Mouse (Mus musculus) heart, embryonic 14.5 days (tissue): Measurements from ENCODE around the gene Tln2. TPM values are rescaled to one million over a fixed set of nuclear protein-coding genes. Genes with fewer than 3 reads are reported as not detected.

Experiments
- ATAC-seq: fragments of 200-750 bp; cut with Nextera tagmentation; 2 replicates; pipeline ENCODE4 v1.8.0; 2017; ENCODE audit warnings: low read depth, moderate TSS enrichment; ENCODE audit not compliant: insufficient number of reproducible peaks, insufficient read depth, low FRiP score
- H3K27ac ChIP-seq, 2 experiments: fragments of 200-500 bp in 1 of 2; fragments of 300-500 bp in 1 of 2; sonication (generic) in 1 of 2; replicated peaks in 1 of 2; 2 replicates each; pipeline ENCODE4 v1.5.1; 2012 to 2014; ENCODE audit warnings: low read depth in 2 of 2, low read length in 2 of 2, control low read depth in 1 of 2, mild to moderate bottlenecking in 1 of 2, mixed read lengths in 1 of 2; ENCODE audit not compliant: control insufficient read depth in 1 of 2, insufficient read depth in 1 of 2
- H3K27me3 ChIP-seq: fragments of 300-500 bp; sonication (generic); 2 replicates; pipeline ENCODE4 v1.6.1; 2014; ENCODE audit warnings: mild to moderate bottlenecking, low read length, control low read depth; ENCODE audit not compliant: control insufficient read depth, insufficient read depth
- H3K36me3 ChIP-seq: fragments of 300-500 bp; sonication (generic); 2 replicates; pipeline ENCODE4 v1.6.1; 2014; ENCODE audit warnings: mild to moderate bottlenecking, control low read depth, low read length, mixed read lengths; ENCODE audit not compliant: control insufficient read depth, insufficient read depth
- H3K4me1 ChIP-seq, 2 experiments: fragments of 200-500 bp in 1 of 2; fragments of 300-500 bp in 1 of 2; sonication (generic) in 1 of 2; 2 replicates each; pipeline ENCODE4 v1.6.1; 2012 to 2014; ENCODE audit warnings: low read length in 2 of 2, control low read depth in 1 of 2, mixed read lengths in 1 of 2; ENCODE audit not compliant: control insufficient read depth in 2 of 2, insufficient read depth in 2 of 2
- H3K4me2 ChIP-seq: fragments of 300-500 bp; sonication (generic); 2 replicates; pipeline ENCODE4 v1.6.1; 2014; ENCODE audit warnings: mild to moderate bottlenecking, low read length
- H3K4me3 ChIP-seq, 2 experiments: fragments of 200-500 bp in 1 of 2; fragments of 300-500 bp in 1 of 2; sonication (generic) in 1 of 2; 2 replicates each; pipeline ENCODE4 v1.5.1; 2012 to 2014; ENCODE audit warnings: low read length in 2 of 2, mild to moderate bottlenecking in 2 of 2, control low read depth in 1 of 2, low read depth in 1 of 2, moderate library complexity in 1 of 2; ENCODE audit not compliant: control insufficient read depth in 1 of 2, insufficient read depth in 1 of 2
- H3K9ac ChIP-seq: fragments of 300-500 bp; sonication (generic); 2 replicates; pipeline ENCODE4 v1.6.1; 2014; ENCODE audit warnings: mild to moderate bottlenecking, low read length
- H3K9me3 ChIP-seq: fragments of 300-500 bp; sonication (generic); 2 replicates; pipeline ENCODE4 v1.6.1; 2016; ENCODE audit warnings: low read length, control low read depth; ENCODE audit not compliant: control insufficient read depth
- WGBS: fragments of 180-500 bp; shearing (Covaris S2); extraction: QIAGEN DNeasy Blood & Tissue Kit; methylation state at CpG from one replicate; pipeline ENCODE4 v1.1.7; 2014; 5-methylcytosine and 5-hydroxymethylcytosine counted together
- polyA plus RNA-seq: library from polyadenylated mRNA; unstranded; fragments of >200 nt; fragmentation: Nextera tagmentation; extraction: Ambion mirVana; gene quantifications from 2 replicates; pipeline ENCODE4 v1.2.1, GENCODE M21; 2014

Gene Tln2
- polyA plus RNA-seq, 1 experiment from 2014 or later: 66.0 TPM

DNA sequence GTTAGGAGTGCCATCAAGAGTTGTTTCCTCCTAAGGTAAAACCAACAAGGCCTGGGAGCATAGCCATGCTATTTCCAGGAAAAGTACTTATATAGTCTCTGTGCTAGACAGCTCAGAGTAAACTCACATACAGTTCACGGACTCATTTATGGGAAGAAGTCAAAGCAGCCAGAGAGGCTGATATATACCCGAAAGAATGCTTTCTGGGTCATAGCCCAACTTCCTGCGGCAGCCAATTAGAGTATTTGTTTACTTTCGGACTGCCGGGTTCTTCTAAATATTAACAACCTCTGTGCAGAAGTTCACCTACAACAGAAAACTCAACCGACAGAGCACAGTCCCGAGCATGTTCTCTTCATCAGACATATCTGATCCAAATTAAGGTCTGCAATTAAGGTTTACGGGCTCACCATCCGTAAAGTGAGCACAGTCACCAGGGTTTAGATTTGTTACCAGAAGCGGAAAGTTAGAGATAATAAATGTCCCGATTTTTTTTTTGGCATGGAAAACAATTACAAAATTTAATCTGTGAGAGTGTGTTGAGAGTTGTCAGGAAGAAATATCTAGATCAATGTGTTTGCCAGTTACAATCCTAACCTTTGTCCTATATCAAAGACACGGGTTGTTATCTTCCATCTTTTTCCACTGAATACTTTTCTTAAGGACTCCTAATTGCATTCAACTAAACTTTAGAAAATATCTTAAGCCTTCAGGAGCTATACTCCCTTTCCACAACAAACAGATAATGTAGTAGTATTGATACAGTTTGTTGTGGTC is 323.9 kb downstream of the Tln2 start:
- no peaks in the 10 kb centered on the region for H3K27me3 ChIP-seq
- no peak for ATAC-seq
- no peak overlapping the region for H3K4me2 ChIP-seq

DNA sequence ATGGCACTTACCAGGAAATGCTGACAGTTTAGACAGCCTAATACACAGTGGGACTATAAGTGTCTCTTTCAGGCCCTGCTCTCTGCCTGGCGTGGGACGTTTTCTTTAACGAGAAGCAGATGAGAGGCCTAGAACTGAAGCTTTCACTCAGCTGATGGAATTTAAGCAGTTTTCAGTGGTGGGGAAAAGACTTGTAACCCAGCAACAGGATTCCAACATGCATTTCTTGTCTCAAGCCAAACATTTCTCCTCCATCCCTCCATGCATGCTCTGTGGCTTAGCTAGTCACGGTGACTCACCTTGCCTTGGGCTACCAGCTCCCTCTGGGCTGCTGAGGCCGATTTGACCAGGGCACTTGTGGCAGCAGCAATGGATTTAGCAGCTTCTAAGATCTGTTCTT is 330.5 kb downstream of the Tln2 start:
- ATAC-seq: no peak
- Histone ChIP-seq H3K4me2 (no peak overlapping the region), H3K27me3 (no peaks in the 10 kb centered on the region), H3K4me1 (peaks cover 0 to 7% of the 10 kb centered on the region in 2 experiments; a peak in 2 of 4 replicates), H3K27ac (no peak overlapping the region), H3K4me3 (no peak overlapping the region), H3K9me3 (no peaks in the 10 kb centered on the region), H3K9ac (no peak overlapping the region), H3K36me3 (peaks cover 56% of the 10 kb centered on the region)
- 76% methylated on average over 5 of the region's 5 CpGs for WGBS

More for the DNA sequence above, 323.9 kb downstream of the Tln2 start:
- H3K27ac ChIP-seq: no peak overlapping the region
- H3K9ac ChIP-seq: no peak overlapping the region
- H3K9me3 ChIP-seq: no peaks in the 10 kb centered on the region
- H3K4me3 ChIP-seq: no peak overlapping the region
- H3K4me1 ChIP-seq: peaks cover 0 to 14% of the 10 kb centered on the region in 2 experiments; a peak in 2 of 4 replicates
- WGBS: 71% methylated on average over 12 of the region's 12 CpGs
- H3K36me3 ChIP-seq: peaks cover 30% of the 10 kb centered on the region

DNA sequence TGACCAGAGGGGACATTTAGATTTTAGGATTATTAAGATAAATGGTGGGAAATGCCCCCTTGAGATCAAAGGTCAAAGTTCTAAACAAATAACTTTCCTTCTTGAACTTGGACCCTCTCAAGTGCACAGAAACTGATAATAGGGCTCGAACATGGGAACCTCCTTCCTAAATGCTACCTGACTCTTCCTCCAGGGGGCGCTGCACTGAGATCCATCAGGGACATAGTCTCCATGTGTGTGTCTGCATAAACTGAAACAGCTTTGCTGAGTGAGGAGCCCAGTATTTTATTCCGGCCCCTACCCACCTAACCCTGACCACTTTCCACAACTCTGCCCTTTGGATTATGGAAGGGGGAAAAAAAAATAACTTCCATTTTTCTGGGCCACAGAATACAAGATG is 339.1 kb downstream of the Tln2 start:
- Histone ChIP-seq H3K27ac (no peak overlapping the region), H3K9me3 (no peaks in the 10 kb centered on the region), H3K4me3 (no peak overlapping the region), H3K4me2 (no peak overlapping the region), H3K27me3 (no peaks in the 10 kb centered on the region), H3K4me1 (peaks cover 2 to 3% of the 10 kb centered on the region in 2 experiments; a peak in 1 of 4 replicates), H3K9ac (no peak overlapping the region), H3K36me3 (peaks cover 71% of the 10 kb centered on the region)
- 60% methylated on average over 3 of the region's 3 CpGs for WGBS
- no peak for ATAC-seq

DNA sequence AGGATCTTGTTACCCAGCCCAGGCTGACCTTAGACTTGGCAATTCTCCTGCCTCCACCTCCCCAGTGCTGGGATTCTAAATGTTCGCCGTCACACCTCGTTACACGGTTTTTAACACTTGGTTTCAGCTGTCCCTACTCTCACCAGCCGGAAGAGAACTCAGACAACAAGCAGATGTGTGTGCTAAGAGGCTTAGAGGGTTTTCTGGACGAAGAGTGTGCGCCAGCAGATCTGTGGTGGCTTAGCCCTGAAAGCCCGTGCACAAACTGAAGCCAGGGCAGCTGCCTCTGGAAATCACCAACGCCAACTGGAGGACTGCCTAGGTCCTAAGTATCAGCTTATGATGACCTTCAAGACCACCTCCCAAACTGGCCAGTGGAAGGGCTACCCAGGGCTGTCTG is 341.5 kb downstream of the Tln2 start:
- Histone ChIP-seq H3K27ac (no peak overlapping the region), H3K4me3 (no peak overlapping the region), H3K4me2 (no peak overlapping the region), H3K9me3 (no peaks in the 10 kb centered on the region), H3K4me1 (peaks cover 13 to 15% of the 10 kb centered on the region in 2 experiments; a peak in 3 of 4 replicates), H3K27me3 (no peaks in the 10 kb centered on the region), H3K9ac (no peak overlapping the region), H3K36me3 (peaks cover 50% of the 10 kb centered on the region)
- no peak for ATAC-seq
- WGBS: 54% methylated on average over 9 of the region's 9 CpGs

DNA sequence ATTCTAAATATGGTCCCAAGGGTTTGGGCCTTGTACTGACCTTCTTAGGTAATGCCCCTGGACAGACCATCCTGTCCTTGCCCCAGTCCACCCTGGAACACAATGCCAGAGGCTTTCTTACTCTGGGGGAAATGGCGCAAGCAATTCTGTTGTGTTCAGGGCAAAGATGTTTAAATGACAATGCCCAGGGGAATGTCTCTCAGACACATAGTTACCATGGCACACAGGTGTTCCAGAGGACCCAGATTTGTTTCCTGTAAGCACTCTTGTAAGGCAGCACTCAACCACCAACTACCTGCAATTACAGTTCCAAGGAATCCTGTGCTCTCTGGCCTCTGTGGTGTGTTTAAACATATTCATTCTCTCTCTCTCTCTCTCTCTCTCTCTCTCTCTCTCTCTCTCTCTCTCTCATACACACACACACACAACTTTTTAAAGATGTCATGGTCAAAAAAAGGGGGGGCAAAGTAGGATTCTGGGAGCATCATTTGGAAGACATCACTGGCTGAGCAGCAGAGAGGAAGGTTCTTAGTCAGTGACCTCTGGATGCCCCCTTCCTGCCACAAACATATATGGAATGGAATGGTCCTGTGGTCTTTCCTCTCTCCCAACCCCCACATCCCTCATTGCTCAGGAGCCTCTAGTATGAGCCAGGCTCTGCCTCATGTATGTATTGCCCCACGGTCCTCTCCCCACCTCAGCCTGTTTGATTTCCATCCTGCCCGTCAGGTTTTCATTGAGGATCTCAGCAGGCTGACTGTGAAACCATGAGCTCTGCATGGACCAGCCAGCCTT is 345.1 kb downstream of the Tln2 start:
- no peak for ATAC-seq
- no peak overlapping the region for H3K9ac ChIP-seq
- H3K27ac ChIP-seq: peak overlapping the region in 1 of 2 experiments; percentile 43; a peak in 1 of 4 replicates
- no peak overlapping the region for H3K4me3 ChIP-seq
- WGBS: 35% methylated on average over 3 of the region's 3 CpGs
- peaks cover 16% of the 10 kb centered on the region for H3K36me3 ChIP-seq
- H3K27me3 ChIP-seq: no peaks in the 10 kb centered on the region
- H3K4me1 ChIP-seq: peaks cover 13 to 15% of the 10 kb centered on the region in 2 experiments; a peak in 3 of 4 replicates
- no peak overlapping the region for H3K4me2 ChIP-seq
- H3K9me3 ChIP-seq: no peaks in the 10 kb centered on the region

DNA sequence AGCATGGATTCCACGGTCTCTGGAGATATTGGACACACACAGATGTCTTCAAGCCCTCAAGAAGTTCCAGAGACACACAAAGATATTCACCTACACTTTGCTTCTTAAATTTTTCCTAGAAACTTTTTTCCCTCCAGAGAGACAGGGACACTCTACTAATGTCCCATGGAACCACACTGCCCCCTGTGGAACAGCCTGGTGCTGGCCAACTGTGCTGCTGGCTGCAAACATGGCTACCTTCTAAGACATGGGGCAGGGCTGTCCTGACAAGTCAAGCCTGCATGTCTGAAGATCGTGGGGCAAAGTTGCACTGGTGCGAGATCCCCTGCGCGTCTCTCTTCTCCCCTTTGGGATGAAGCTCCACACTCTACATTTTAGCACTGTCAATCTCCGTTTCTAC is 346.2 kb downstream of the Tln2 start:
- peak; percentile 64; the same call in 1 of the 2 replicates for ATAC-seq
- Histone ChIP-seq H3K9ac (no peak overlapping the region), H3K4me3 (no peak overlapping the region), H3K4me2 (peak overlapping the region; percentile 36), H3K27me3 (no peaks in the 10 kb centered on the region), H3K9me3 (no peaks in the 10 kb centered on the region), H3K27ac (peak overlapping the region in 1 of 2 experiments; percentile 43; a peak in 1 of 4 replicates), H3K36me3 (peaks cover 7% of the 10 kb centered on the region; the same call in 1 of the 2 replicates), H3K4me1 (peaks cover 19% of the 10 kb centered on the region in 2 experiments)
- 50% methylated on average over 6 of the region's 6 CpGs for WGBS

DNA sequence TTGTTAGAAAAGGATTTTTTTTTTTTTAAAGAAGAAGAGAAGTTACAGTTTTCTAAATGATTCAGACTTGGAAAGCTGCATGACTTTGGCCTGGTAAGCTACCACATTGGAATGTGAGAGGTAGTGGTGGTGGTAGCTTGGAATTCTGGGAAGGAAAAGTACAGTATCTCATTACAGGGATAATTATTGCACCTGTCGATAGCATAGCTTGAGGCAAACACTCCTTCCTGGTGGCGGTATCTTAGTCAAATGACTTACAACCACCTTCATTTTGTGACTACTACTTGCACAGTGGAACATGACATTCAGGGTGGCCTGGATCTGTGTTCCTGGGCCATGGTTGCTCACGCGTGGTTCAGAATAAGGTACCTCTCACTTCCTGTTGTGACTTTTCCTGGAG is 348.3 kb downstream of the Tln2 start:
- ATAC-seq: no peak
- 92% methylated on average over 4 of the region's 4 CpGs for WGBS
- H3K9ac ChIP-seq: no peak overlapping the region
- no peak overlapping the region for H3K4me3 ChIP-seq
- no peak overlapping the region for H3K27ac ChIP-seq
- peaks cover 20 to 23% of the 10 kb centered on the region in 2 experiments for H3K4me1 ChIP-seq
- H3K36me3 ChIP-seq: no peaks in the 10 kb centered on the region
- no peaks in the 10 kb centered on the region for H3K27me3 ChIP-seq
- no peaks in the 10 kb centered on the region for H3K9me3 ChIP-seq
- no peak overlapping the region for H3K4me2 ChIP-seq
